Mouse (Mus musculus) heart, embryonic 14.5 days (tissue): ENCODE data around the gene Cox6a1. TPM values are rescaled to one million over a fixed set of nuclear protein-coding genes. Genes with fewer than 3 reads are reported as not detected.

Source experiments
- ATAC-seq: fragments of 200-750 bp; cut with Nextera tagmentation; 2 replicates; pipeline ENCODE4 v1.8.0; 2017; ENCODE audit warnings: low read depth, moderate TSS enrichment; ENCODE audit not compliant: insufficient number of reproducible peaks, insufficient read depth, low FRiP score
- H3K27ac ChIP-seq, 2 experiments: fragments of 200-500 bp in 1 of 2; fragments of 300-500 bp in 1 of 2; sonication (generic) in 1 of 2; replicated peaks in 1 of 2; 2 replicates each; pipeline ENCODE4 v1.5.1; 2012 to 2014; ENCODE audit warnings: low read depth in 2 of 2, low read length in 2 of 2, control low read depth in 1 of 2, mild to moderate bottlenecking in 1 of 2, mixed read lengths in 1 of 2; ENCODE audit not compliant: control insufficient read depth in 1 of 2, insufficient read depth in 1 of 2
- H3K27me3 ChIP-seq: fragments of 300-500 bp; sonication (generic); 2 replicates; pipeline ENCODE4 v1.6.1; 2014; ENCODE audit warnings: mild to moderate bottlenecking, low read length, control low read depth; ENCODE audit not compliant: control insufficient read depth, insufficient read depth
- H3K36me3 ChIP-seq: fragments of 300-500 bp; sonication (generic); 2 replicates; pipeline ENCODE4 v1.6.1; 2014; ENCODE audit warnings: mild to moderate bottlenecking, control low read depth, low read length, mixed read lengths; ENCODE audit not compliant: control insufficient read depth, insufficient read depth
- H3K4me1 ChIP-seq, 2 experiments: fragments of 200-500 bp in 1 of 2; fragments of 300-500 bp in 1 of 2; sonication (generic) in 1 of 2; 2 replicates each; pipeline ENCODE4 v1.6.1; 2012 to 2014; ENCODE audit warnings: low read length in 2 of 2, control low read depth in 1 of 2, mixed read lengths in 1 of 2; ENCODE audit not compliant: control insufficient read depth in 2 of 2, insufficient read depth in 2 of 2
- H3K4me2 ChIP-seq: fragments of 300-500 bp; sonication (generic); 2 replicates; pipeline ENCODE4 v1.6.1; 2014; ENCODE audit warnings: mild to moderate bottlenecking, low read length
- H3K4me3 ChIP-seq, 2 experiments: fragments of 200-500 bp in 1 of 2; fragments of 300-500 bp in 1 of 2; sonication (generic) in 1 of 2; 2 replicates each; pipeline ENCODE4 v1.5.1; 2012 to 2014; ENCODE audit warnings: low read length in 2 of 2, mild to moderate bottlenecking in 2 of 2, control low read depth in 1 of 2, low read depth in 1 of 2, moderate library complexity in 1 of 2; ENCODE audit not compliant: control insufficient read depth in 1 of 2, insufficient read depth in 1 of 2
- H3K9ac ChIP-seq: fragments of 300-500 bp; sonication (generic); 2 replicates; pipeline ENCODE4 v1.6.1; 2014; ENCODE audit warnings: mild to moderate bottlenecking, low read length
- H3K9me3 ChIP-seq: fragments of 300-500 bp; sonication (generic); 2 replicates; pipeline ENCODE4 v1.6.1; 2016; ENCODE audit warnings: low read length, control low read depth; ENCODE audit not compliant: control insufficient read depth
- WGBS: fragments of 180-500 bp; shearing (Covaris S2); extraction: QIAGEN DNeasy Blood & Tissue Kit; methylation state at CpG from one replicate; pipeline ENCODE4 v1.1.7; 2014; 5-methylcytosine and 5-hydroxymethylcytosine counted together
- polyA plus RNA-seq: library from polyadenylated mRNA; unstranded; fragments of >200 nt; fragmentation: Nextera tagmentation; extraction: Ambion mirVana; gene quantifications from 2 replicates; pipeline ENCODE4 v1.2.1, GENCODE M21; 2014

Cox6a1 gene
- polyA plus RNA-seq, 1 experiment from 2014 or later: 1,706 TPM

DNA sequence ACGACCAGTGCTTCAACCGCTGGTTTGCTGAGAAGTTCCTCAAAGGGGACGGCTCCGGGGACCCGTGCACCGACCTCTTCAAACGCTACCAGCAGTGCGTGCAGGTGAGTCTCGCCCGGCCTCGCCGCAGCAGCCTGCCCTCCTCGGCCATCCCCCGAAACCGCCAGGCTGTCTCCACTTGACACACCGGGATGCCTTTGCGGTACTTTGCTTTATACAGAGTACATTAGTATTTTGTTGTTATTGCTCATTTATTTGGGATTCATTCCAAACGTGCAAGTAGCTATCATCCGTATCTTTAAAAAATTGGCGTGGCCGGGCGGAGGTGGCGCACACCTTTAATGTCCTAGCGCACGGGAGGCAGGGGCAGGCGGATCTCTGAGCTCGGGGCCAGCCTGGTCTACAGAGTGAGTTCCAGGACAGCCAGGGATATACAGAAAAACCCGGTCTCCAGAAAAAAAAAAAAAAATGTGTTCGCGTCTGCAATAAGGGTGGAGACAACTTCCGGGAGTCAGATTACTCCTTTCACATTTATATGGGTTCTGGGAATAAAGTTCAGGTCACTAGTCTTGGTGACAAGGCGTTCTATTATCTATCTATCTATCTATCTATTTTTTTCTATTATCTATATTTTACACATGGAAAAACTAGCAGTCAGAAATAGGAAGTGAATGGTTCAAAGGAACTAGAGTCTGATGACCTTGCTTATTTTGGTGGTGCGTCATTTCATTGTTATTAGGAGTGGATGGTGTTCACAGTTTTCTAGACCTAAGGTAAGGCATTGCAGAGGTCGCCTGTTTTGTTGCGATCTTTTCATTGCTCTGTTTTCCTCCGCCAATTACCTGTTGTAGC, 7.2 kb downstream of the Cox6a1 start:
- H3K4me2 ChIP-seq: peak overlapping the region; percentile 87
- H3K4me1 ChIP-seq: peaks cover 2 to 16% of the 10 kb centered on the region in 2 experiments
- H3K9me3 ChIP-seq: no peaks in the 10 kb centered on the region
- peak overlapping the region; percentile 6 to 81; a peak in 2 of 4 replicates for H3K27ac ChIP-seq
- 10% methylated on average over 36 of the region's 36 CpGs for WGBS
- peak overlapping the region; percentile 91 to 94 for H3K4me3 ChIP-seq
- peaks cover 45% of the 10 kb centered on the region for H3K36me3 ChIP-seq
- no peaks in the 10 kb centered on the region for H3K27me3 ChIP-seq
- H3K9ac ChIP-seq: peak overlapping the region; percentile 92
- no peak for ATAC-seq

DNA sequence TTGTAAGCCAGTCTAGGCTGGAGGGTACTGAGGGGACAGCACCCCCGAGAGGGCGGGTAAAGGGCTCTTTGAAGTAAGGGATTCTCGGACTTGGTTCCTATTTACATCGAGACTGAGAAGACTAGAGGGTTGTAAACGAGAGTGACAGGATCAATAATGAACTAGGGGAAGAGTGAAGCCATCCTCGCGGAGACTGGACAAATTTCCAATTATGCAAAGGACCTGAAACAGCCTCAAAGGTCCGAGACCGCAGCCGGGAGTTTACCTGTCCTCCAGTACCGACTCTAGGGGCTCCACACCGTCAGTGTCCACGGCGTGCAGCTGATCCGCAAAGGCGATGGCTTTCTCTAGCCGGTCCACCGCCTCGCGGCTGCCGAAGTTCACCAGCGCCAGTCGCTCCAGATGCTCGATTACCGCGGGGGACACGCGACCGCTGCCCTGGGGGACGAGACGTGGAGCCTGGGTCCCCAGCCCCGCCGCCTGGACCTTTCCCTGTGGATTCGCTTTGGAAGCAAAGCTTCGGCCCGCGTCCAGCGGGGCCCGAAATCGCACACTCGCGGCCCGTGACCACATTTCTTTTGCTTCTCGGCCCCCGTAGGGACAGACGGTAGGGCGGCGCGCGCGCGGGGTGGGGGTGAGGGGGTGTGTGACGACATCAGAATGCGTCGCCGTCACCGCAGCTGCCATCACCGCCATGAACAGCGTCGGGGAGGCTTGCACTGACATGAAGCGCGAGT, 8.0 kb downstream of the Cox6a1 start, which contains the start of the genes Gatc and Triap1:
Gatc (minus strand) TSS at position 602 of the 737 bp plus-strand sequence.
Triap1 (plus strand) TSS at position 649 of the 737 bp plus-strand sequence.
- WGBS: under 1% methylated on average over 62 of the region's 62 CpGs
- peak; percentile 87 for ATAC-seq
- H3K4me2 ChIP-seq: peak within 1 kb of the TSS; percentile 87

GRCm38 (mm10) chr5:115340007-115340406, 8.8 kb downstream of the Cox6a1 start:
- no peak overlapping the region for H3K27ac ChIP-seq
- H3K36me3 ChIP-seq: peaks cover 45% of the 10 kb centered on the region
- H3K4me3 ChIP-seq: peak overlapping the region in 1 of 2 experiments; percentile 91; a peak in 2 of 4 replicates
- no peak for ATAC-seq
- H3K9ac ChIP-seq: peak overlapping the region; percentile 92
- no peaks in the 10 kb centered on the region for H3K27me3 ChIP-seq
- peak overlapping the region; percentile 87 for H3K4me2 ChIP-seq
- H3K9me3 ChIP-seq: no peaks in the 10 kb centered on the region
- peaks cover 2 to 16% of the 10 kb centered on the region in 2 experiments for H3K4me1 ChIP-seq
- 18% methylated on average over 7 of the region's 7 CpGs for WGBS

More for the DNA sequence above, 8.0 kb downstream of the Cox6a1 start, which contains the start of the genes Gatc and Triap1:
- H3K4me3 ChIP-seq: peak within 1 kb of the TSS; percentile 91 to 94
- H3K27ac ChIP-seq: peak within 1 kb of the TSS; percentile 76 to 81
- peak within 1 kb of the TSS; percentile 92 for H3K9ac ChIP-seq
- H3K27me3 ChIP-seq: no peaks in the 10 kb centered on the region
- H3K9me3 ChIP-seq: no peaks in the 10 kb centered on the region
- H3K4me1 ChIP-seq: peaks cover 2 to 16% of the 10 kb centered on the region in 2 experiments
- peaks cover 45% of the 10 kb centered on the region for H3K36me3 ChIP-seq

DNA sequence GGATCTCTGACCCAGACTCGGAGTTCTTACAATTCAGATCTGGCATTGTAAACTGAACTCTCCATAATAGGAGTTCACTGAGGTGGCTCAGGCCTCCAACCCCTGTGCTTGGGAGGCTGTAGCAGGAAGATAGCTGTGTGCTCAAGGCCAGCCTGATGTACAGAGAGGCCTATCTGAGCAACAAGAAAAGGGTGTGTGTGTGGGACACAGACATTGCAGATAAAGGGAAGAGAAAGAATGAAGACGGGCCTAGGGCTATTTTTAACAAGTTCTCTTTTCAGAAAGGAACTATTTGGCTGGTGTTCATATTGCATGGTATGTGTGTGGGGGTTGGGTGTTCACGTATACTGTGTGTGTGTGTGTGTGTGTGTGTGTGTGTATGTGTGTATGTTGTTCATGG, 15.2 kb downstream of the Cox6a1 start:
- ATAC-seq: no peak
- Histone ChIP-seq H3K4me3 (no peak overlapping the region), H3K36me3 (peaks cover 69% of the 10 kb centered on the region), H3K4me1 (peaks cover 10 to 15% of the 10 kb centered on the region in 2 experiments), H3K9me3 (no peaks in the 10 kb centered on the region), H3K9ac (no peak overlapping the region; the same call in 1 of the 2 replicates), H3K27ac (peak overlapping the region; percentile 40 to 55; a peak in 3 of 4 replicates), H3K4me2 (no peak overlapping the region), H3K27me3 (no peaks in the 10 kb centered on the region)
- WGBS: 53% methylated on average over 3 of the region's 3 CpGs

DNA sequence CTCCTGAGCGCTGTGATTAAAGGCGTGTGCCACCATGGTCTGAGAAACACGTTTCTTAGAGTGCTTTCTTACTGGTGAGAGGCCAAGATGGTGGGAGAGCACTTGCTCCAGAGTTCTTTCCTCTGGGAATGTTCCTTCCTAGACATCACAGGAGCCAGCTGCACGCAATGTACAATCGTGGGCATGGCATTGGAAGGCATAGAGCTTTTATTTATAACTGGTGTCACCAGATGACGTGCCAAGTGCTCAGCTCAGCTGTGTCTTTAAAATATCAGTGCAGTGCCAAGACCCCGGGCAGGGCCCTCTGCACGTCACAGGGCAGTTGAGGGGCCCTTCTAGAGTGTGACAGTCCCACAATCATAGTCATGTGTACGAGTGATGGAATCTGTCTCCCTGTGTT, 17.8 kb downstream of the Cox6a1 start:
- peak overlapping the region; percentile 1 to 50; a peak in 1 of 4 replicates for H3K27ac ChIP-seq
- peaks cover 13 to 25% of the 10 kb centered on the region in 2 experiments for H3K4me1 ChIP-seq
- no peaks in the 10 kb centered on the region for H3K27me3 ChIP-seq
- H3K36me3 ChIP-seq: peaks cover 63% of the 10 kb centered on the region
- H3K4me2 ChIP-seq: no peak overlapping the region
- 55% methylated on average over 9 of the region's 9 CpGs for WGBS
- H3K9me3 ChIP-seq: no peaks in the 10 kb centered on the region
- ATAC-seq: no peak
- H3K9ac ChIP-seq: no peak overlapping the region
- no peak overlapping the region for H3K4me3 ChIP-seq

GRCm38 (mm10) chr5:115327610-115328548, 20.9 kb downstream of the Cox6a1 start:
- H3K9me3 ChIP-seq: no peaks in the 10 kb centered on the region
- peak overlapping the region; percentile 86 for H3K4me2 ChIP-seq
- ATAC-seq: no peak
- peaks cover 8 to 19% of the 10 kb centered on the region in 2 experiments for H3K4me1 ChIP-seq
- WGBS: under 1% methylated on average over 55 of the region's 55 CpGs
- peak overlapping the region; percentile 92 for H3K9ac ChIP-seq
- peaks cover 33% of the 10 kb centered on the region for H3K36me3 ChIP-seq
- H3K27me3 ChIP-seq: no peaks in the 10 kb centered on the region
- H3K27ac ChIP-seq: peak overlapping the region; percentile 40 to 89; a peak in 3 of 4 replicates
- H3K4me3 ChIP-seq: peak overlapping the region; percentile 85 to 98
